Mouse (Mus musculus) MEL (cell line): Measurements from ENCODE around the gene Olfr373. TPM values are rescaled to one million over a fixed set of nuclear protein-coding genes. Genes with fewer than 3 reads are reported as not detected.

ENCODE experiments used
- DNase-seq: peaks from one replicate; pipeline ENCODE4 v3.0.0; 2011; ENCODE audit warnings: low read depth, low spot score
- H3K27ac ChIP-seq: 2 replicates; pipeline ENCODE4 v1.5.1; 2012; ENCODE audit warnings: low read depth, mild to moderate bottlenecking, control low read depth, low read length, moderate library complexity; ENCODE audit not compliant: control insufficient read depth
- H3K27me3 ChIP-seq, 2 experiments: fragments of 150-350 bp in 1 of 2; sonication (generic) in 1 of 2; 2 replicates each; pipeline ENCODE4 v1.6.1; 2012; ENCODE audit warnings: low read length in 2 of 2, mild to moderate bottlenecking in 2 of 2, improper control_type of control experiment in 1 of 2, moderate library complexity in 1 of 2; ENCODE audit not compliant: insufficient read depth in 2 of 2, control insufficient read depth in 1 of 2
- H3K36me3 ChIP-seq, 2 experiments: 2 replicates each; pipeline ENCODE4 v1.6.1; 2012 to 2014; ENCODE audit warnings: low read length in 2 of 2, improper control_type of control experiment in 1 of 2, inconsistent platforms in 1 of 2, mild to moderate bottlenecking in 1 of 2; ENCODE audit not compliant: insufficient read depth in 2 of 2, control insufficient read depth in 1 of 2
- H3K4me1 ChIP-seq, 2 experiments: fragments of 150-350 bp in 1 of 2; sonication (generic) in 1 of 2; 2 replicates each; pipeline ENCODE4 v1.6.1; 2012; ENCODE audit warnings: low read length in 2 of 2, improper control_type of control experiment in 1 of 2, mild to moderate bottlenecking in 1 of 2; ENCODE audit not compliant: insufficient read depth in 2 of 2, control insufficient read depth in 1 of 2
- H3K4me3 ChIP-seq, 2 experiments: fragments of 150-350 bp in 1 of 2; sonication (generic) in 1 of 2; 2 replicates each; pipeline ENCODE4 v1.5.1; 2012; ENCODE audit warnings: low read depth in 2 of 2, low read length in 2 of 2, mild to moderate bottlenecking in 2 of 2, moderate library complexity in 2 of 2, control low read depth in 1 of 2, improper control_type of control experiment in 1 of 2; ENCODE audit not compliant: control insufficient read depth in 1 of 2, insufficient read depth in 1 of 2
- H3K79me2 ChIP-seq: 2 replicates; pipeline ENCODE4 v1.6.1; 2012; ENCODE audit warnings: mild to moderate bottlenecking, low read length, moderate library complexity; ENCODE audit not compliant: control insufficient read depth, poor library complexity, insufficient read depth
- H3K9ac ChIP-seq: 2 replicates; pipeline ENCODE4 v1.6.1; 2012; ENCODE audit warnings: low read depth, mild to moderate bottlenecking, control low read depth, low read length, moderate library complexity; ENCODE audit not compliant: control insufficient read depth, poor library complexity, severe bottlenecking
- H3K9me3 ChIP-seq: fragments of 150-350 bp; sonication (generic); replicated peaks from 2 replicates; pipeline ENCODE4 v1.6.1; 2012; ENCODE audit warnings: mild to moderate bottlenecking, low read length, improper control_type of control experiment, moderate library complexity; ENCODE audit not compliant: insufficient read depth
- CHD1 ChIP-seq: IDR thresholded peaks from 2 replicates; pipeline ENCODE4 v1.6.1; 2012; ENCODE audit warnings: low read depth, mild to moderate bottlenecking, inconsistent platforms, low read length, improper control_type of control experiment
- CTCF ChIP-seq, 3 experiments: IDR thresholded peaks in 2 of 3; conservative IDR thresholded peaks in 1 of 3; 2 replicates each; pipeline ENCODE4 v1.5.1; 2011 to 2012; ENCODE audit warnings: low read length in 3 of 3, low read depth in 2 of 3, mild to moderate bottlenecking in 2 of 3, improper control_type of control experiment in 1 of 3, inconsistent platforms in 1 of 3, mixed read lengths in 1 of 3, moderate library complexity in 1 of 3; ENCODE audit not compliant: control insufficient read depth in 1 of 3, insufficient read depth in 1 of 3, poor library complexity in 1 of 3, severe bottlenecking in 1 of 3
- E2F4 ChIP-seq: IDR thresholded peaks from 2 replicates; pipeline ENCODE4 v1.6.1; 2011; ENCODE audit warnings: low read depth, low read length, improper control_type of control experiment, borderline replicate concordance
- ETS1 ChIP-seq: IDR thresholded peaks from 2 replicates; pipeline ENCODE4 v1.6.1; 2012; ENCODE audit warnings: low read depth, mild to moderate bottlenecking, inconsistent platforms, low read length, improper control_type of control experiment, moderate library complexity
- GATA1 ChIP-seq: IDR thresholded peaks from 2 replicates; pipeline ENCODE4 v1.6.1; 2011; ENCODE audit warnings: low read depth, low read length, improper control_type of control experiment
- HCFC1 ChIP-seq: IDR thresholded peaks from 2 replicates; pipeline ENCODE4 v1.6.1; 2012; ENCODE audit warnings: low read depth, mild to moderate bottlenecking, inconsistent platforms, low read length, improper control_type of control experiment, moderate library complexity
- KAT2A ChIP-seq: conservative IDR thresholded peaks from 2 replicates; pipeline ENCODE4 v1.6.1; 2012; ENCODE audit warnings: low read depth, low read length, improper control_type of control experiment, inconsistent platforms
- MXI1 ChIP-seq: IDR thresholded peaks from 2 replicates; pipeline ENCODE4 v1.6.1; 2011; ENCODE audit warnings: mild to moderate bottlenecking, low read depth, low read length, improper control_type of control experiment
- MYB ChIP-seq: IDR thresholded peaks from 2 replicates; pipeline ENCODE4 v1.6.1; 2011; ENCODE audit warnings: mild to moderate bottlenecking, low read depth, low read length, improper control_type of control experiment
- NRF1 ChIP-seq: IDR thresholded peaks from 2 replicates; pipeline ENCODE4 v1.6.1; 2014; ENCODE audit warnings: low read depth, mild to moderate bottlenecking, inconsistent platforms, low read length, improper control_type of control experiment, moderate library complexity; ENCODE audit not compliant: poor library complexity, insufficient read depth, severe bottlenecking
- POLR2A ChIP-seq, 2 experiments: IDR thresholded peaks; 2 replicates each; pipeline ENCODE4 v1.6.1; 2011 to 2012; ENCODE audit warnings: low read length in 2 of 2, mild to moderate bottlenecking in 2 of 2, control low read depth in 1 of 2, improper control_type of control experiment in 1 of 2, low read depth in 1 of 2, moderate library complexity in 1 of 2; ENCODE audit not compliant: control insufficient read depth in 1 of 2, insufficient read depth in 1 of 2, poor library complexity in 1 of 2
- POLR2AphosphoS2 ChIP-seq: IDR thresholded peaks from 2 replicates; pipeline ENCODE4 v1.6.1; 2011; ENCODE audit warnings: low read length, improper control_type of control experiment
- POLR2AphosphoS5 ChIP-seq: IDR thresholded peaks from 2 replicates; pipeline ENCODE4 v1.6.1; 2012; ENCODE audit warnings: low read depth, borderline replicate concordance, mild to moderate bottlenecking, inconsistent platforms, low read length, moderate library complexity, mixed read lengths
- SIN3A ChIP-seq: IDR thresholded peaks from 2 replicates; pipeline ENCODE4 v1.6.1; 2012; ENCODE audit warnings: low read length, improper control_type of control experiment, inconsistent platforms
- SMC3 ChIP-seq: IDR thresholded peaks from 2 replicates; pipeline ENCODE4 v1.6.1; 2011; ENCODE audit warnings: low read depth, low read length, improper control_type of control experiment
- TBP ChIP-seq: IDR thresholded peaks from 2 replicates; pipeline ENCODE4 v1.8.0; 2011; ENCODE audit warnings: low read depth, low read length, improper control_type of control experiment
- UBTF ChIP-seq: IDR thresholded peaks from 2 replicates; pipeline ENCODE4 v1.6.1; 2012; ENCODE audit warnings: low read depth, mild to moderate bottlenecking, inconsistent platforms, low read length, improper control_type of control experiment, moderate library complexity, borderline replicate concordance; ENCODE audit not compliant: insufficient read depth
- USF2 ChIP-seq, 2 experiments: IDR thresholded peaks; 2 replicates each; pipeline ENCODE4 v1.6.1; 2011 to 2012; ENCODE audit warnings: improper control_type of control experiment in 2 of 2, low read length in 2 of 2, borderline replicate concordance in 1 of 2, inconsistent platforms in 1 of 2, low read depth in 1 of 2, mild to moderate bottlenecking in 1 of 2; ENCODE audit not compliant: insufficient read depth in 1 of 2
- ZKSCAN1 ChIP-seq: IDR thresholded peaks from 2 replicates; pipeline ENCODE4 v1.6.1; 2012; ENCODE audit warnings: low read depth, mild to moderate bottlenecking, inconsistent platforms, low read length, improper control_type of control experiment, moderate library complexity
- polyA plus RNA-seq, 2 experiments: library from polyadenylated mRNA; stranded (reverse) in 1 of 2; unstranded in 1 of 2; fragments of >175 nt in 1 of 2; fragments of >200 nt in 1 of 2; gene quantifications; 2 replicates each; pipeline versions ENCODE4 v1.2.1 to v1.2.4; 2012; ENCODE audit warnings: low replicate concordance in 2 of 2, low read depth in 1 of 2; ENCODE audit not compliant: insufficient read length in 2 of 2, insufficient read depth in 1 of 2, missing spikeins in 1 of 2
- total RNA-seq: library from RNA; depleted of rRNA; stranded (reverse); fragments of 300-350 nt; gene quantifications from 2 replicates; pipeline ENCODE4 v1.2.3, GENCODE M21; 2012

Olfr373 gene
- total and polyA plus RNA-seq, 3 experiments: 0.04 to 1.0 TPM; not detected in 1

DNA sequence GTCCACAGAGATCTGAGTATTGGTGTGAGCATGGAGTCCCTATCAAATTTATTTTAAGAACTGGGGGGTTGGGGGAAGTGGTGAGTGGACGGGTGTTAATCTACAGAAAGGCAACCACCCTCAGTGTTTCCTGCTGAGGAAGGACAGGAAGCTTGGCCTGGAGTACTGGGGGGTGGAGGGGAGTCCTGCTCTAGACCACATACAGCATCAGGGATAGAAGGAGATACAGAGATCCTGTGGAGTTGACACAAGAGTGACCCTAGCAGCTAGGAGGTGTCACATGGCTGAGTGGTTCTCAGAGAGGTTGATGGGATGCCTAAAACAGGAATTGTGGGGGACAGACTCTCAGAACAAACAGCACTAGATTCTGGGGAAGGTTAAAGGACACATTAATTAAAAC is 50.5 kb downstream of the Olfr373 start:
- Histone ChIP-seq H3K4me1 (no peaks in the 10 kb centered on the region), H3K27ac (no peak overlapping the region), H3K27me3 (no peaks in the 10 kb centered on the region; a peak in 1 of 4 replicates)

DNA sequence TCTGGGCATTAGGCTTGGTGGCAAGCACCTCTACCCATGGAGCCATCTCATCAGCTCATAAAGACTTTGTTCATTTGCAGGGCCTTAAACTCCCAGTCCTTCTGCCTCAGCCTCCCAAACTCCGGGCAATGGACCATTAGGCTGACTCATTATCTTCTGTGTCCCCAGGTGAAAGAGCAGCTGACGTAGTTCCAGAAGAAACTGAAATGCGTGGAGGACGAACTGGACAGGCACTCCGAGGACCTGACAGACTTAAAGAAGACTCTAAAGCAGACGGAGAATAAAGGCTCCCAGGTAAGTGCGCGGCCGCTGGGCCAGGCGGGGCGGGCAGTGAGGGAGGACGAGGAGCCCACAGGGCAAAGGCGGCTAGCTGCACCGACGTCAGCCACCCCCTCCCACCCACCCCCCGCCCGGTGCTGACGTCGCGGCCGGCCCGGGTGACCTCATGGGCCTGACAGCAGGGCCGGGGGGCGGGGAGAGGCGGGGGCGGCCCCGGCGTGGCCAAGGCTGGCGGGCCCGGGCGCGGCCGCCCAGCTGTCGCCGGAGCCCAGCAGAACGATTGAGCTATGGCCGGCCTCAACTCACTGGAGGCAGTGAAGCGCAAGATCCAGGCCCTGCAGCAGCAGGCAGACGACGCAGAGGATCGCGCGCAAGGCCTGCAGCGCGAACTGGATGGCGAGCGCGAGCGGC is 51.9 kb downstream of the Olfr373 start, which contains the start of gene Tpm4:
Tpm4 (plus strand) TSS at position 220 of the 690 bp plus-strand sequence.
- H3K9ac ChIP-seq: no peak within 1 kb of the TSS
- H3K4me3 ChIP-seq: no peak within 1 kb of the TSS
- H3K27ac ChIP-seq: no peak within 1 kb of the TSS
- H3K9me3 ChIP-seq: no peaks in the 10 kb centered on the region
- H3K79me2 ChIP-seq: no peaks in the 10 kb centered on the region
- H3K36me3 ChIP-seq: no peaks in the 10 kb centered on the region
- H3K4me1 ChIP-seq: no peaks in the 10 kb centered on the region
- TF ChIP-seq GATA1: no peak
- no peak for TF ChIP-seq POLR2A (IDR thresholded peaks at IDR 0.05; ENCODE audit: control insufficient read depth in 1 of 2, insufficient read depth in 1 of 2, low read depth in 1 of 2, low read length in 2 of 2, poor library complexity in 1 of 2)
- no peak for TF ChIP-seq NRF1
- TF ChIP-seq POLR2AphosphoS2: no peak
- TF ChIP-seq E2F4: no peak
- no peak for TF ChIP-seq TBP
- no peak for TF ChIP-seq CHD1
- no peak for TF ChIP-seq POLR2AphosphoS5
- no peak for TF ChIP-seq MYB
- TF ChIP-seq, all 39 proteins: peak for 0
- H3K27me3 ChIP-seq: no peaks in the 10 kb centered on the region; a peak in 1 of 4 replicates
- DNase-seq: no peak

More for the DNA sequence above, 50.5 kb downstream of the Olfr373 start:
- Histone ChIP-seq H3K9me3 (no peaks in the 10 kb centered on the region), H3K4me3 (no peak overlapping the region), H3K36me3 (no peaks in the 10 kb centered on the region), H3K9ac (no peak overlapping the region), H3K79me2 (no peaks in the 10 kb centered on the region)
- TF ChIP-seq TBP (no peak), ZKSCAN1 (no peak), SIN3A (no peak), MXI1 (no peak), UBTF (no peak), POLR2A (IDR thresholded peaks at IDR 0.05; ENCODE audit: control insufficient read depth in 1 of 2, insufficient read depth in 1 of 2, low read depth in 1 of 2, low read length in 2 of 2, poor library complexity in 1 of 2) (no peak), ETS1 (no peak), USF2 (IDR thresholded peaks at IDR 0.05; ENCODE audit: borderline replicate concordance in 1 of 2, insufficient read depth in 1 of 2, low read depth in 1 of 2, low read length in 2 of 2) (no peak), CTCF (IDR thresholded peaks at IDR 0.05 in 2 of 3, conservative IDR thresholded peaks at IDR 0.05 in 1 of 3; ENCODE audit: control insufficient read depth in 1 of 3, insufficient read depth in 1 of 3, low read depth in 2 of 3, low read length in 3 of 3, poor library complexity in 1 of 3, severe bottlenecking in 1 of 3) (no peak), KAT2A (no peak), NRF1 (no peak), SMC3 (no peak), HCFC1 (no peak)
- DNase-seq: no peak
